Mouse (Mus musculus) lung, adult 2 months (tissue): ENCODE data around the gene Padi4.

Experiments used
- CTCF ChIP-seq: fragments of 200-500 bp; IDR thresholded peaks from 2 replicates; pipeline ENCODE4 v1.5.1; 2011; ENCODE audit warnings: mild to moderate bottlenecking, low read length, control low read depth; ENCODE audit not compliant: insufficient read depth
- POLR2A ChIP-seq: fragments of 200-500 bp; IDR thresholded peaks from 2 replicates; pipeline ENCODE4 v1.6.1; 2011; ENCODE audit warnings: low read depth, mild to moderate bottlenecking, control low read depth, low read length, borderline replicate concordance; ENCODE audit errors: extremely low read depth

GRCm38 (mm10) chr4:140741401-140741800 is 32.6 kb downstream of the Padi4 start:
- TF ChIP-seq CTCF (no peak), POLR2A (no peak)
